Mouse (Mus musculus) erythroblast, adult 5-6 weeks (primary cell): ENCODE results near the gene Insl5. TPM values are rescaled to one million over a fixed set of nuclear protein-coding genes. Genes with fewer than 3 reads are reported as not detected.

Experiments used
- ATAC-seq: replicated peaks from 2 replicates; pipeline ENCODE4 v1.8.0; 2016; ENCODE audit warnings: moderate number of reproducible peaks, mild to moderate bottlenecking, moderate TSS enrichment, inconsistent platforms; ENCODE audit not compliant: poor library complexity, low FRiP score, severe bottlenecking
- total RNA-seq, 2 experiments: library from RNA; stranded (forward) in 1 of 2; stranded (reverse) in 1 of 2; fragments of 150-400 nt in 1 of 2; fragments of 200-764, 138-1000 nt in 1 of 2; gene quantifications; 2 replicates each; pipeline versions ENCODE4 v1.2.3 to v1.2.4; 2015 to 2017; ENCODE audit warnings: low replicate concordance in 2 of 2

The Insl5 gene
- total RNA-seq, 2 experiments from 2014 or later: not detected

DNA sequence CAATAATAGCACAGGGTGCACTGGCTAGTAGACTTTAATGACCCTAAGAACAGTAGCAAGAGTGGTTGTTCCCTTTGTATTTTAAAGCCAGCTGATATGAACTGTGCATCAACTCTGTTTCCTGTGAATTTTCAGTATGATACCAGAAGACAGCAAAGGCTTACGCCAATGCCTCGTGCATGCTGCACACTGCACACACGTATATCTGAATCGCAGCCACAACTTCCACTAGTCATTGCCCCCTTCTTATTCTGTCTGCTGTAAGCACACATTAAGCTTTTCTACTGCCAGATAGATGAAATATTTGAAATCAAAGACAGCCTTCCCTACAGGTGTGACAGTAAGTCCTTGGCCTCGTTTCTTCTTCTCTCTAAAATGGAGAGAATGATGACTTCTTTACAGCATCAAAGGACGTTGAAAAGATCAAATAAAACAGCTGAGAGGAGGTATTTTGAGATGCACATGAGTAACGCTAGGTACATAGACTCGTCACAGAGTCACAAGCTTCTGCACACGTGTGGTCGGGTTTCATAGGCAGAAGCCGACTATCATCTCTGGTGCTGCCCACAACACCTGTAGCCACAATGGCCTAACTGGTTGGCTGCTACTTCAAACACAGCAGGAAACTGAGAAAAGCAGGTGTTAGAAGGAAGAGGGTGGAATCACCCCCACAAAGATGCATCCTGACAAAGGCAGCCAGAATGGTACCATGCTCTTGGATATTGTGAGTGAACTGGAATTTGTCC, 35.9 kb downstream of the Insl5 start:
- ATAC-seq: no peak

DNA sequence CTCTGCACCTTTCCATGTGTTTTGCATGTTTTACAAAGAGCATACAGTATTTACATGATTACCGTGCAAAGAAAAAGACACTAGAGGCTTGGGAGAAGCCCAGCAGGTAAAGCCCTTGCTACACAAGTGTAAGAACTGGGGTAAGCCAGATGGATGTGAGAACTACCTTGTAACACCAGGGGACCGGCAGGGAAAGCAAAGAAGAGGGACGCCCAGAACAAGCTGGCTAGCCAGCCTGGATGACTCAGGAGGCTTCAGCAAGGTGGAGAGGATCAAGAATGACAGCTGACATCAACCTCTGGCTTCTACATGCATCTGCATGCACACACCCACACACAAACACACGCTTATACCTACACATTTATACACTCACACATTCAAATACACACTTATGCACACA, 36.6 kb downstream of the Insl5 start:
- no peak for ATAC-seq

DNA sequence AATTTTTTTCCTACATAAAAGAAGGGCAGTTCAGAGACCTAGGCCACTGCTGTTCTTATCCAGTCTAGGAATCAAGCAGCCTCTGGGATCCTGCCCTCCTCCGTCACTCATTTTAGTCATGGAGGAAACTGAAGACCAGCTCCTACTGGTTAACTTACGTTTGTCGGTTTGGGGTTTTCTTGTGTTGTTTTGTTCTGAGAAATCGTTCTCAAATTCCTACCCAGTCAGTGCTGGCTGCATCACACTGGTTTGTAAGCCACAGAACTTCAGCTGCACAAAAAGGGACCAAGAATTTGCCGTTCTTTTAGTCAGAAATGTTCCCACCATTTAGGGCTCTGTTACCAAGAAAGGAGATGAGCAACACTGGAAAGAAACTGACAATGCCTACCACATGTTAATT, 37.3 kb downstream of the Insl5 start:
- no peak for ATAC-seq

DNA sequence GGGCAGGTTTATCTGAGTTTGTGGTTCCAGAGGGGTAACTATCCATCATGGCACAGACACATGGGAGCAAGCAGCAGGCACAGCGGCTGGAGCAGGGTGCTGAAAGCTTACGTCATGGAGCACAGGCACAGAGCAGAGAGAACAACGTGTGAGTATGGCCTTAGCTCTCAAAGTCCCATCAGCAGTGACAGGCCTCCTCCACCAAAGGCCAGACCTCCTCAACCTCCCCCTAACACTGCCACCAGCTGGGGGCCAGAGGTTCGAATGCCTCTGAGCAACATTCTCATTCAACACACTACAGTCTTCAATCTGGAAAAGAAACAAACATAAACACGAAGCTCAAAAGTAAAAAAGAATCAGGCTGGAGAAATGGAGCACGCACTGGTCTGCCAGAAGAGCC, 38.1 kb downstream of the Insl5 start:
- ATAC-seq: no peak

DNA sequence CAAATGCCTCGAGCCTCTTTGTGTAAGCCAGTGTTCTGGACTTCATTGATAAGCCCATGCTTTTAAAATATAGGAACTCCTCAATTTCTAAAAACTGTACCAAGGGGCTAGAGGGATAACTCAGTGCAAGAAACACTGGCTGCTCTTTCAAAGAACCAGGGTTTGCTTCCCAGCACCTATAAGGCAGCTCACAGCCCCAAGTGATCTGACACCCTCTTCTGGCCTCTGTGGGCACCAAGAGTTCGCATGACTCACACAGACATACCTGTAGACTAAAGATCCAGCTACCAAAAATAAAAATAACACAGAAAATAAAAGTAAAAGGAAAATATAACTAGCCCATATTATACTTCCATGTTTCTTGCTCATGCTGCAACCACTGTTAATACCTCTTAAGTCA, 38.9 kb downstream of the Insl5 start:
- ATAC-seq: no peak

DNA sequence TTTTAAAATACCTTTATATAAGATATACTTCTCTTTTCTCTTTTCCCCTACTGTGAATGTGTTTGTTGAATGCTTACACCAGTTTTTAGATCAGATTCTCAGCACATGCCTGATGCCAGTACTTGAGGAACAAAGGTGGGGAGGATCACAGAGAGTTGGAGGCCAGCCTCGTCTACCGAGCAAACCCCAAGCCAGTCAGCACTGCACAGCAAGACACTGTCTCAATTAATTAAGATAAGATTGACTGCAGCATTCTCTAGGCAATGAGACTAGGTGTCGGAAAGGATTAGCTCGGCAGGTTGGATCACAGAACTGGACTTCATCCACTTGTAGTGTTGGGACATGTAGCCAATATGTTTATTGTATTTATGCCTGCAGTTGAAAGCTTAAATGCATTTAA, 39.3 kb downstream of the Insl5 start:
- no peak for ATAC-seq

DNA sequence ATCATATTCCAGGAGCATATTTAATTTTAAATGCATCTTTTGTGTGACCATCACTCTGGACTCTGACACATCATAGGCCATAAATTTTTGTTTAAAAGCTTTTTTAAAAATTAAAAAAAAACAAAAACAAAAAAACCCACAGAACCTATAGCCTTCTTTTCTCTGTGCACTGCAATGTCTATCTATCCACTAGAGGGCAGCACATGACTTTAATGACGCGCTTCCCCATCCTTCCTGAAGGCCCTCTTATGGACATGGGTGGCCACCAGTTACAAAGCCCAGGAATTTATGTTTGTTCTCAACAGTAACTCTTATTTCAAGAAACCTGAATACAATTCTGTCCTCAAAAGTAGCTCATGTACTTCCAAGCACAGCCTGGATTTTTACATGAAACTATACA, 39.7 kb downstream of the Insl5 start:
- ATAC-seq: peak; percentile 67; the same call in 1 of the 2 replicates

DNA sequence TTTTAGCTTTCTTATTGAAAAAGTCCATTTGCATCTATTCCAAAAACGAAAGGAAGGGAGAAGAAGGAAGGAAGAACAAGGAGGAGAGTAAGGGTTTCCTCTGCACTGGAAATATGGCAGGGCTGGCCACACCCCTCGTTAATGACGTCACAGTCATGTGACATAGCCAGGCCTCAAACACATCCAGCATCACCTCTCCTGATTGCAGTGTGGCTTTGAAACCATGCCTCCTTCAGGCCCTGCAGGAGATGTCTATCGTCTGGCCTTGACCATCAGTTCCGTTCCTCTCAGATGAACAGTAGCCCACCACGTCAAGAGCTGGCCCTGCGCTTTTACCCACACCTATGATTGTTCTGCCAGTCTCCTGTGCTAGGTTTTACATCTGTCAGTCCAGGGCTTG, 40.5 kb downstream of the Insl5 start:
- 0 out of 2 replicates have a peak, but pooled peaks have one; percentile 38 for ATAC-seq

DNA sequence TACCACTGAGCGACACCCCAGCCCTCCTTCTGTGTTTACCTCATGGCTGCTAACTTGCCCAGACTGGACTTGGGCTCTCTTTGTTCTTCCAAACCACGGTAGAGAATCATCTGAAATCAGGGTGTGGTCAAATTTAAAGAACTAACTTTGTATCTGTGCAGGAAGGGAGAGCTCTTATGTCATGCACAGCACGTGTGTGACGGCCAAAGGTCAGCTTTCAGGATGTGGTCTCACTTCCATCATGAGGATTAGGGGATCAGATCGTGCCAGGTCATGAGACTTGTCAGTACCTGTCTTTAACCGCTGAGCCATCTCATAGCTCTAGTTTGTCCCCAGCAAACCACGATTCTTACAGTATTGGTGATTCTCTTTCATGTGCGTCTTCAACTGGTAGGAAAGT, 44.9 kb downstream of the Insl5 start:
- no peak for ATAC-seq

DNA sequence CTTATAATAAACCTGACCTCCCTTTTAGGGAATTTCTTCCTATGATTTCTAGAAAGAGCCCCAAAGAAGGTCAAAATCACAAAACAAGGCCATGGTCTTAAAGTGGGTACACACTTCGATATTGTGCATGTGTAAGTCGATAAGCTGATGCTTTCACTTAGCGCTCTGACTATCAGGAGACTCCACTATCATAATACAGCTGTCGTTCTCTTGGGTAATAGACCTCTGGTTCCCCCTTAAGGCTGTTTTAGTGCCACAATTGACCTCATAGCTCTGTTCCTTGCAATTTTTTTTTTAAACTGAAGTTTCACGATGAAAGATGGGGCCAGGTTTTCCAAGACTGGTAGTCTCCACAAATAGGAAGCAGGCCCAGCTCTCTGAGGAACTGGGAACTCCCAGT, 47.3 kb downstream of the Insl5 start:
- ATAC-seq: no peak

DNA sequence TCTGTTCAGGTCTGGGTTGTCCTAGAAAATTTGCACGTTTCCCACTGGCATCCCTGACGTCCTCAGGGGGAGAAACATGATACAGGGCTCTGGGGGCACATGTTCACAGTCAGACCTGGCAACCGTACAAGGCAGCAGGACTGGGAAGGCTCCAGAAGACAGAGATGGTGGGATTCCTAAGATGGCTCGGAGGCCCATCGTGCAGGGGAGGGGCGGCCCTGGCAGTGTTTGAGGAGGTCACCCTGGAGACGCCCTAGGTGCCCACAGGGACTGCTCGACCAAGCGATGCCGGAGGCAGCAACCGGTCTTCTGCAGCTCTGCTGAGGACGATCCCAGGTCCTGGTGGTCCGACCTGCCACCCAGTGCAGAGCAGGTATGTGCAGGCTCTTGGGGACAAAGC, 48.2 kb downstream of the Insl5 start, which contains the start of gene Tctex1d1:
Tctex1d1 (plus strand) TSS at position 167 of the 400 bp plus-strand sequence.
- no peak for ATAC-seq

DNA sequence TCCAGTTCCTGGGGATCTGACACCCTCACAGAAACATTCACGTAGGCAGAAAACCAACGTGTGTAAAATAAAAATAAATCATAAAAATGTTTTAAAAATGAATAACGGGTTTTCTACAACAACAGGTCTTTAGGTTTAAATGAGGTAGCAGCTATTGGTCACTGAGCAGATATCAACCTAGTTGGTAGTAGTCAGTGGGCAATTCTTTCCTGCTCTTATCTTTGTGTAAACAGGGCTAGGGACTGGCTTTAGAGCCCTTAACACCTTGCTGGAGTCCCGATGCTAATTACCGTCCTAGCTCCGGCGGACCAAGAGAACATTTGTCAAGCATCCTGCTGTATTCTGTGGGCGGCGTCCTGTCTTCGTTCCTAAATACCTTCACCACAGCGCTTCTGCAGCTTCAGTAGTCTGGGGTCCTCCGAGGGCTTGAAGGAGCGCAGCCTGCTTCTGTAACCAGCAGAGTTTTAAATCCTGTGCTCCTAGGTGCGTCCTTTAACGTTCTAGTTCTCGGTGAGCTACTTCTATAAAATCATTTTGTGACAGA, 48.8 kb downstream of the Insl5 start:
- no peak for ATAC-seq

DNA sequence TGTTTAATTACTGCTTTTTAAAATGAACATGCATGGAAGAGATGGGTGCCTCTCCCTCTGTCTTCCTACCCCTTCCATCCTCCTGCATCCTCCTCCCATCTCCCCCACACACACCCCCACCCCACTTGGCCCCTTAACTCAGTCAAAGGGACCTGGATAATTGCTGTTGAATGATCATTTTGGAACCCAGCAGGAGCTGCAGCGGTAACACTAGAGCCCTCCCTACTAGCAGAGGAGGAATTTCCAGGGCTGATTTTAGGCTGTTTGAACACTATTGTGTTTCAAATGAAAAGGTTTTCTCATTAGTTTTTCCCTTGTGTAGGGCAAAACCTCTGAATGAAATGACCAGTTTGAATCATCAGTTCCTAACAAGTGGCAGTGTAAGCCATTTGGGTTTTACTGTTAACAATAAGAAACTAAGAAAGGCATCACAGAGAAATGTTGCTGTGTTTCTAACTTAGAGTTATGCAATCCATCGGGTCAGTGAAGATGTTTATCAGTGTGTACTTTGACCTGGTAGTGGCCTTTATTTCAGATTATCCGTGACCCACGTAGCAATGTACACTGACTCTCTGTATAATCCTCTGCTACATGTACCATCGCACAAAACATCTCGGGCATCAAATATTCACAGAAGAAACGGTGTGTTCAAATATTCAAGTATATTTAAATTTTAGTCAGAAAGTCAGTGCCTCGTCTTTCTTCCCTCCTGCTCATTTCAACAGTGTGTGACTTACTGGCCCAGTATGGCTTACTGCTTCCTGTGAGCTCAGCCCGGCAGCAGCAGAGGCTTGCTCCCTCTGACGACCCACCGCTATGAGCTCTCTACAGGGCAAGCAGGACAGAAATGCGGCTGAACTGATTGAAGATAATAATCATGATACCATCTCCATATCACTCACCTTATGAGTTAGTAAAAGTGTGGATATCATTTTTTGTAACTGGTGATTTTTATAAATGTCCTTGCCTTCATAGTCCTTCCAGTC, 50.1 kb downstream of the Insl5 start:
- ATAC-seq: no peak

DNA sequence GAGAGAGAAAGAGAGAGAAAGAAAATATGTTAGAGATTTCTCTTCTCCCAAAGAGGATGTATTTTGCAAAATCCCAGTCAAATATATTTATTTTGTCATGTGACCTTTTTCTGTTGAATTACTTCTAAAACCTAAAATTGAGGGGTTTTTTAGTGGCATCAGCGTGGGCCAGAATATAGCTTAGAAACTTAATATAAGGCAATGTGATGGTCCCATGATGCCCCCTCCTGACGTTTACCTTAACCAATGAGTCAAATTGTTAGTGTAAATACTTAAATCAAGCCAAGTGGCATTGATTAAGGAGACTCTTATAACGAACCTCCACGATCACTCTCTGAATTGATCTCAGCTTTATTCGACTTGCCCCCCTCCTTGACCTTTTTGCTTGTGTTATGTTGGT, 52.5 kb downstream of the Insl5 start:
- no peak for ATAC-seq

DNA sequence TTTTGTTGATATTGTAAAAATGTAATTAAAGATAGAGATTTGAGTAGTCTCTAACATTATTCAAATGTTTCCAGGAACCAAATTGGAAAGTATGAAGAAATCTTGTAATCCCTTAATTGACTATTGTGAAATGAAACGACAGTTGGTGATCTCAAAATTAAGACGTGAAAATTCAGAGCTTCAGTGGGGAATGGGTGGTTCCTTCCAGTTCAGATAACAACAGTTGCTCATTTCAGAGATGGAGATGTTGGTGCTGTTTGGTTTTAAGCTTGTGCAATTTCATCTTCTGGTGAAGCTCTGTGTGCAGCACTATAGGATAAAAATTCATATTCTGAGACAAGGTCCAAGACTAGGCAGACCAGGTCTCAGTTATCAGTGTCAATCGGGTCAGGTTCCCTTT, 54.6 kb downstream of the Insl5 start:
- ATAC-seq: no peak

DNA sequence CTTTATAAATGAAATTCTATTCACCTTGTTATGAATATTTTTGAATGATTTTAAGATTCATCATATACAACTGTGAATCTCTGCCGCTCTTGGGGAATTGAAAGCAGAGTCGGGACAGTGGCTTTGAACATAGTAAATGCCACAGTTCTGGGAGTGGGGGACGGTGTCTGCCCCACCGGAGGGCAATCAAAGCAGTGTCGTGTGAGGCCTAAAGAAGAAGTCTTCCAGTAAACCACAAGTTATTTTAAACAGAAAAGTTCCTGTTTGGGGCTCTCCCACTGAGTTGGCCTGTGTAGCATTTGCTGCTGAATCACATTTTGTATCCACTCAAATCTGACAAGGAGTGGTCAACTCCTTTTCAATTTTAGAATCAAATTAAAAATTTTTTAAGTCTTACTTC, 55.5 kb downstream of the Insl5 start:
- ATAC-seq: no peak

DNA sequence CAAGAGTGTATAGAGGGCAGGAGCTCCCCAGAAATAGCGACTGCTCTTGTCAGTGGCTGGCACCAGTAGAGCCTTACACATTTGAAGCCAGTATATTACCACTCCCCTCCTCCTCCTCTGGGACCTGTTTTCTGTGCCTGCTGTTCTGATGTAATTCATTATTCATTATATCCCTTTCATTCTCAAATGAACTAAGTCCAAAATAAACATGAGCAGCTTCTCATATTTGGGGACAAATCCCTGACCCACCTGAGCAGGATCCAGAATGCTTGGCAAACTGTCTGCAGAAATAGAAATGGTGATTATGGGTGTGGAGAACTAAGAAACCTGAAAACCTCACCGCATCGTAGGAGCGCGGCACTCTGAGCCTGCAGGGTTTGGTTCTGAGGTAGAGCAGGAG, 57.0 kb downstream of the Insl5 start:
- ATAC-seq: no peak
